Mouse (Mus musculus) hindbrain, embryonic 11.5 days (tissue): Measurements from ENCODE around the gene Scrn3. TPM values are rescaled to one million over a fixed set of nuclear protein-coding genes. Genes with fewer than 3 reads are reported as not detected.

ENCODE experiments used
- ATAC-seq: fragments of 200-750 bp; cut with Nextera tagmentation; 2 replicates; pipeline ENCODE4 v1.8.0; 2017; ENCODE audit warnings: mild to moderate bottlenecking, moderate TSS enrichment, moderate library complexity; ENCODE audit not compliant: low FRiP score
- DNase-seq: peaks from one replicate; pipeline ENCODE4 v3.0.0-alpha.2; 2015; ENCODE audit warnings: low spot score
- H3K27ac ChIP-seq: fragments of 300-500 bp; sonication (generic); 2 replicates; pipeline ENCODE4 v1.5.1; 2014; ENCODE audit warnings: mild to moderate bottlenecking, low read depth, low read length
- H3K27me3 ChIP-seq: fragments of 300-500 bp; sonication (generic); 2 replicates; pipeline ENCODE4 v1.6.1; 2014; ENCODE audit warnings: mild to moderate bottlenecking, low read length, moderate library complexity, mixed read lengths; ENCODE audit not compliant: control insufficient read depth, insufficient read depth
- H3K36me3 ChIP-seq: fragments of 300-500 bp; sonication (generic); 2 replicates; pipeline ENCODE4 v1.6.1; 2014; ENCODE audit warnings: mild to moderate bottlenecking, low read length, moderate library complexity, mixed read lengths; ENCODE audit not compliant: control insufficient read depth, insufficient read depth
- H3K4me1 ChIP-seq: fragments of 300-500 bp; sonication (generic); replicated peaks from 2 replicates; pipeline ENCODE4 v1.6.1; 2014; ENCODE audit warnings: low read length, mixed read lengths; ENCODE audit not compliant: control insufficient read depth, insufficient read depth
- H3K4me2 ChIP-seq: fragments of 300-500 bp; sonication (generic); replicated peaks from 2 replicates; pipeline ENCODE4 v1.6.1; 2014; ENCODE audit warnings: mild to moderate bottlenecking, low read depth, low read length
- H3K4me3 ChIP-seq: fragments of 300-500 bp; sonication (generic); 2 replicates; pipeline ENCODE4 v1.5.1; 2014; ENCODE audit warnings: low read depth, low read length
- H3K9ac ChIP-seq: fragments of 300-500 bp; sonication (generic); 2 replicates; pipeline ENCODE4 v1.6.1; 2014; ENCODE audit warnings: low read depth, low read length
- H3K9me3 ChIP-seq: fragments of 300-500 bp; sonication (generic); 2 replicates; pipeline ENCODE4 v1.6.1; 2016; ENCODE audit warnings: low read length; ENCODE audit not compliant: control insufficient read depth
- WGBS: fragments of 180-500 bp; shearing (Covaris S2); extraction: QIAGEN DNeasy Blood & Tissue Kit; methylation state at CpG from one replicate; pipeline ENCODE4 v1.1.7; 2014; 5-methylcytosine and 5-hydroxymethylcytosine counted together
- polyA plus RNA-seq: library from polyadenylated mRNA; unstranded; fragments of >200 nt; fragmentation: Nextera tagmentation; extraction: Ambion mirVana; gene quantifications from 2 replicates; pipeline ENCODE4 v1.2.1, GENCODE M21; 2014

The Scrn3 gene
- polyA plus RNA-seq, 1 experiment from 2014 or later, result 10.7 TPM

GRCm38 (mm10) chr2:73273249-73274118 lies 38.9 kb upstream of the Scrn3 start:
- Histone ChIP-seq H3K9me3 (no peaks in the 10 kb centered on the region), H3K27me3 (peaks cover 47% of the 10 kb centered on the region), H3K4me3 (peak overlapping the region; percentile 54), H3K4me2 (peak overlapping the region; percentile 76), H3K27ac (peak overlapping the region; percentile 47), H3K9ac (peak overlapping the region; percentile 72), H3K36me3 (no peaks in the 10 kb centered on the region), H3K4me1 (peaks cover 18% of the 10 kb centered on the region)
- ATAC-seq (no peak), DNase-seq (peak; percentile 78)
- under 1% methylated on average over 94 of the region's 110 CpGs for WGBS

GRCm38 (mm10) chr2:73274119-73274920 lies 38.1 kb upstream of the Scrn3 start:
- Histone ChIP-seq H3K27me3 (peaks cover 52% of the 10 kb centered on the region), H3K4me1 (peaks cover 18% of the 10 kb centered on the region), H3K27ac (peak overlapping the region; percentile 30), H3K9me3 (no peaks in the 10 kb centered on the region), H3K9ac (peak overlapping the region; percentile 72), H3K4me3 (peak overlapping the region; percentile 54), H3K4me2 (peak overlapping the region; percentile 76), H3K36me3 (no peaks in the 10 kb centered on the region)
- under 1% methylated on average over 78 of the region's 88 CpGs for WGBS
- DNase-seq (no peak), ATAC-seq (no peak)

GRCm38 (mm10) chr2:73275261-73276040 lies 37.0 kb upstream of the Scrn3 start:
- Histone ChIP-seq H3K4me1 (peaks cover 18% of the 10 kb centered on the region), H3K27ac (no peak overlapping the region), H3K4me3 (peak overlapping the region; percentile 18), H3K9ac (no peak overlapping the region), H3K9me3 (no peaks in the 10 kb centered on the region), H3K4me2 (no peak overlapping the region), H3K27me3 (peaks cover 47% of the 10 kb centered on the region), H3K36me3 (no peaks in the 10 kb centered on the region)
- ATAC-seq (no peak), DNase-seq (peak; percentile 37)
- 9% methylated on average over 8 of the region's 8 CpGs for whole genome bisulfite sequencing

- H3K4me2 ChIP-seq, result no peak overlapping the region
- no peak overlapping the region for H3K27ac ChIP-seq
- peak overlapping the region; percentile 18; the same call in 1 of the 2 replicates for H3K4me3 ChIP-seq
- WGBS, result under 1% methylated on average over 6 of the region's 6 CpGs
- H3K4me1 ChIP-seq, result peaks cover 15% of the 10 kb centered on the region
- no peak overlapping the region for H3K9ac ChIP-seq
- peaks cover 46% of the 10 kb centered on the region for H3K27me3 ChIP-seq
- ATAC-seq (no peak), DNase-seq (peak; percentile 74)
- no peaks in the 10 kb centered on the region for H3K9me3 ChIP-seq
- H3K36me3 ChIP-seq, result no peaks in the 10 kb centered on the region
These were observed 36.2 kb upstream of the Scrn3 start for GRCm38 (mm10) chr2:73276141-73276571.

- Histone ChIP-seq H3K36me3 (no peaks in the 10 kb centered on the region), H3K27me3 (peaks cover 46% of the 10 kb centered on the region), H3K9ac (peak overlapping the region; percentile 56), H3K4me3 (peak overlapping the region; percentile 28), H3K4me2 (peak overlapping the region; percentile 55), H3K4me1 (peaks cover 11% of the 10 kb centered on the region), H3K27ac (peak overlapping the region; percentile 55), H3K9me3 (no peaks in the 10 kb centered on the region)
- peak; percentile 69 for DNase-seq
- ATAC-seq, result peak; percentile 28; the same call in 1 of the 2 replicates
- under 1% methylated on average over 38 of the region's 38 CpGs for WGBS
These were observed 35.2 kb upstream of the Scrn3 start for GRCm38 (mm10) chr2:73277021-73277708.

GRCm38 (mm10) chr2:73277709-73278075 lies 34.7 kb upstream of the Scrn3 start:
- no peaks in the 10 kb centered on the region for H3K36me3 ChIP-seq
- WGBS, result 0% methylated on average over 18 of the region's 18 CpGs
- peaks cover 11% of the 10 kb centered on the region for H3K4me1 ChIP-seq
- peak overlapping the region; percentile 55 for H3K4me2 ChIP-seq
- peak overlapping the region; percentile 56 for H3K9ac ChIP-seq
- no peak for ATAC-seq
- H3K27me3 ChIP-seq, result peaks cover 41% of the 10 kb centered on the region
- H3K9me3 ChIP-seq, result no peaks in the 10 kb centered on the region
- peak overlapping the region; percentile 55; the same call in 1 of the 2 replicates for H3K27ac ChIP-seq
- peak overlapping the region; percentile 28 for H3K4me3 ChIP-seq
- peak; percentile 69 for DNase-seq

GRCm38 (mm10) chr2:73278131-73278854 lies 34.1 kb upstream of the Scrn3 start:
- H3K36me3 ChIP-seq, result no peaks in the 10 kb centered on the region
- peaks cover 10% of the 10 kb centered on the region for H3K4me1 ChIP-seq
- DNase-seq (peak; percentile 96), ATAC-seq (peak; percentile 23; the same call in 1 of the 2 replicates)
- no peaks in the 10 kb centered on the region for H3K9me3 ChIP-seq
- H3K27me3 ChIP-seq, result peaks cover 40% of the 10 kb centered on the region
- 0 out of 2 replicates have a peak overlapping the region, but pooled peaks have one; percentile 12 for H3K27ac ChIP-seq
- peak overlapping the region; percentile 55 for H3K4me2 ChIP-seq
- H3K4me3 ChIP-seq, result peak overlapping the region; percentile 28
- peak overlapping the region; percentile 56; the same call in 1 of the 2 replicates for H3K9ac ChIP-seq
- WGBS, result 2% methylated on average over 20 of the region's 20 CpGs
